Mouse (Mus musculus): Measurements from ENCODE around the gene Cmpk2. TPM values are rescaled to one million over a fixed set of nuclear protein-coding genes. Genes with fewer than 3 reads are reported as not detected.

The Cmpk2 gene
- 3.8 TPM for polyA plus RNA-seq (2017; shearing (Covaris generic))

DNA sequence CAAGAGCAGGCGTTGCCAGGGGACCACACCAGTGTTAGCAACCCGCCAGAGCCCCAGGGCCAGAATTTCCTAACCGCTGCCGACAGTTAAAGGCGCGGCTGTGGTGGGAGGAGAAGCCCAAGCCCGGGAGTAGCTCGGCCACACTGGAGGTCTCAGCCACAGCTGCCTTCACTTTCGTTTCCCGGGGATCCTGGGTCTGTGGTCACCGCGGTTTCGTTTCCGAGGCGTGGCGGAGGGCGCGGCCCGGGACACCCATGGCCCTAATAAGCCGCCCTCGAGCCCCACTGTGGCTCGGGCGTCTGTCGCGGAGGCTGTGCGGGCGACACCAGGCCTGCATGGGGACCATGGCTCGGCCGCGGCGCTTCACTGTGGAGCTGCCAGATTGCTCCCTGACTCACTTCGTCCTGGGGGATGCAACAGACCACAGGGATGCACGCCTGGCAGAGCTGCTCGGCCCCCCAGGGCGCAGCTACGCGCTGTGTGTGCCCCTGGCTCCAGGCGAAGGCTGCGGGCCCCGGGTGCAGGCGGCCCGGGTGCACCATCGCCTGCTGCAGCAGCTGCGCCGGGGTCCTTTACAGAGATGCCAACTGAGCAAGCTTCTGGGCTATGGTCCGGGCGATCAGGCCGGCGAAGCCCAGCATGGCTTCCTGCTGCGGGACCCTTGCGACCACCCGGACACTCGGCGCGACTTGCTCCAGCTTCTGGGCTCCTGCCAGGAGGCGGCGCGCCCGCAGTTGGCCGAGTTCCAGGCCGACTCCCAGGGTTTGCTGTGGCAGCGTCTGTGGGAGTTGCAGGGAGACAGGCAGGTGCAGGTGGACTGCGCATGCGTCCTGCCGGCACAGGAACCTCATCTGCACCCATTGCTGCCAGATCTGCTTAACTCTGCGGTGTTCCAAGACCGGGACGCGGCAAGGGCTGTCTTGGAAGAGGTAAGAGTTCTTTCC, at the start of gene Cmpk2:
Cmpk2 (plus strand) TSS at position 107 of the 944 bp plus-strand sequence.

GRCm38 (mm10) chr12:26456028-26456698, 12.8 kb upstream of the Cmpk2 start, which contains the start of gene Rsad2:
Rsad2 (minus strand) TSS chr12:26456452.

Other genes with a start within 250 kb of the Cmpk2 start
- 28.4 TPM for gene Rnf144a, start 54.0 kb upstream of the Cmpk2 start, polyA plus RNA-seq (2017; shearing (Covaris generic))
- 2.0 TPM for gene Rsad2, start 12.8 kb upstream of the Cmpk2 start, polyA plus RNA-seq (2017; shearing (Covaris generic))

Data from naive thymus-derived CD4-positive, alpha-beta T cell, adult 5 months (primary cell).